Mouse (Mus musculus) neural tube, embryonic 11.5 days (tissue): ENCODE measurements around the gene Grin2d. TPM values are rescaled to one million over a fixed set of nuclear protein-coding genes. Genes with fewer than 3 reads are reported as not detected.

ENCODE experiments used
- ATAC-seq: fragments of 200-750 bp; cut with Nextera tagmentation; 2 replicates; pipeline ENCODE4 v1.8.0; 2017; ENCODE audit warnings: moderate number of reproducible peaks, mild to moderate bottlenecking, moderate TSS enrichment, moderate library complexity; ENCODE audit not compliant: insufficient read depth, low FRiP score, low TSS enrichment
- DNase-seq: peaks from one replicate; pipeline ENCODE4 v3.0.0-alpha.2; 2015; ENCODE audit warnings: low spot score
- H3K27ac ChIP-seq: fragments of 300-500 bp; sonication (generic); 2 replicates; pipeline ENCODE4 v1.5.1; 2014; ENCODE audit warnings: low read depth, mild to moderate bottlenecking, low read length
- H3K27me3 ChIP-seq: fragments of 300-500 bp; sonication (generic); 2 replicates; pipeline ENCODE4 v1.6.1; 2014; ENCODE audit warnings: mild to moderate bottlenecking, low read length, mixed read lengths; ENCODE audit not compliant: control insufficient read depth, insufficient read depth
- H3K36me3 ChIP-seq: fragments of 300-500 bp; sonication (generic); 2 replicates; pipeline ENCODE4 v1.6.1; 2014; ENCODE audit warnings: mild to moderate bottlenecking, low read length, moderate library complexity, mixed read lengths; ENCODE audit not compliant: control insufficient read depth, insufficient read depth
- H3K4me1 ChIP-seq: fragments of 300-500 bp; sonication (generic); 2 replicates; pipeline ENCODE4 v1.6.1; 2014; ENCODE audit warnings: low read length, mixed read lengths; ENCODE audit not compliant: control insufficient read depth, insufficient read depth
- H3K4me2 ChIP-seq: fragments of 300-500 bp; sonication (generic); 2 replicates; pipeline ENCODE4 v1.6.1; 2014; ENCODE audit warnings: low read depth, mild to moderate bottlenecking, moderate library complexity
- H3K4me3 ChIP-seq: fragments of 300-500 bp; sonication (generic); 2 replicates; pipeline ENCODE4 v1.5.1; 2014; ENCODE audit warnings: low read depth, low read length
- H3K9ac ChIP-seq: fragments of 300-500 bp; sonication (generic); 2 replicates; pipeline ENCODE4 v1.6.1; 2014; ENCODE audit warnings: mild to moderate bottlenecking, low read length
- H3K9me3 ChIP-seq: fragments of 300-500 bp; sonication (generic); 2 replicates; pipeline ENCODE4 v1.6.1; 2016; ENCODE audit warnings: low read length; ENCODE audit not compliant: control insufficient read depth
- WGBS: fragments of 180-500 bp; shearing (Covaris S2); extraction: QIAGEN DNeasy Blood & Tissue Kit; methylation state at CpG from one replicate; pipeline ENCODE4 v1.1.7; 2014; 5-methylcytosine and 5-hydroxymethylcytosine counted together
- polyA plus RNA-seq: library from polyadenylated mRNA; unstranded; fragments of >200 nt; fragmentation: Nextera tagmentation; extraction: Ambion mirVana; gene quantifications from 2 replicates; pipeline ENCODE4 v1.2.1, GENCODE M21; 2014

Grin2d gene
- polyA plus RNA-seq, 1 experiment from 2014 or later: 0.73 TPM

DNA sequence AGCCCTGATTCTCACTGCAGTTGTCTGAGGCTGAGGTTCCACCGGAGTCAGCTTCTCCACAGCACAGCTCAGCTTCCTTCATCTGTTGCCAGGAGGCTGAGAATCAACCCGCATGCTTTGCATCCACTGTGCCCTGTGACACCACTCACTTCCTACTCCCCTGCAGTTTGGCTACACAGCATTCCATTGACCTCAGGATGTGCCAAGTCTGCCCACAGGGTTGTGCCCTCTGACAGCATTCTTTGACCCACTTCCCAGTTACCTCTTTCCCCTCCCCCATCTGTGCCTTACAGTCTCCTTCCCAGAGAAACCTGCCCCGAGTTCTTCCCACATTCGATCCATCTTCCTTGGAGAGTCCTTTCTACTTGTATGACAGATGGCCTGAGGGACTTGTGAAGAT, 95.9 kb downstream of the Grin2d start:
- H3K9me3 ChIP-seq: no peaks in the 10 kb centered on the region
- no peak overlapping the region for H3K4me2 ChIP-seq
- DNase-seq: no peak
- no peak for ATAC-seq
- H3K4me1 ChIP-seq: peaks cover 21% of the 10 kb centered on the region; the same call in 1 of the 2 replicates
- no peak overlapping the region for H3K4me3 ChIP-seq
- no peak overlapping the region for H3K27ac ChIP-seq
- WGBS: 79% methylated on average over 4 of the region's 4 CpGs
- no peak overlapping the region for H3K9ac ChIP-seq
- H3K27me3 ChIP-seq: 0 out of 2 replicates have a peak, but pooled peaks cover 3% of the 10 kb centered on the region
- no peaks in the 10 kb centered on the region for H3K36me3 ChIP-seq

Other genes starting within 250 kb of the Grin2d start
- gene Mamstr, start 238.4 kb downstream of the Grin2d start, polyA plus RNA-seq: 2.9 and 5.6 TPM in 2 replicates
- gene Fut2, start 212.0 kb downstream of the Grin2d start, polyA plus RNA-seq: 0.08 and 0.11 TPM in 2 replicates
- gene Ntn5, start 194.4 kb downstream of the Grin2d start, polyA plus RNA-seq: 1.1 and 1.4 TPM in 2 replicates
- gene Sec1, start 184.0 kb downstream of the Grin2d start, polyA plus RNA-seq: 1.7 and 2.1 TPM in 2 replicates
- 11.5 and 12.4 TPM in 2 replicates for gene Car11, start 178.5 kb downstream of the Grin2d start, polyA plus RNA-seq
- gene Dbp, start 173.3 kb downstream of the Grin2d start, polyA plus RNA-seq: 3.3 and 3.7 TPM in 2 replicates
- gene Rpl18, start 162.9 kb downstream of the Grin2d start, polyA plus RNA-seq: 929 and 960 TPM in 2 replicates
- 23.7 and 25.3 TPM in 2 replicates for gene Sphk2, start 160.4 kb downstream of the Grin2d start, polyA plus RNA-seq
- 0.28 and 0.42 TPM in 2 replicates for gene Fam83e, start 157.2 kb downstream of the Grin2d start, polyA plus RNA-seq
- not detected in 2 replicates for gene Spaca4, start 152.6 kb downstream of the Grin2d start, polyA plus RNA-seq
- 3.8 and 4.3 TPM in 2 replicates for gene Lmtk3, start 94.6 kb downstream of the Grin2d start, polyA plus RNA-seq
- gene Sult2b1, start 93.7 kb downstream of the Grin2d start, polyA plus RNA-seq: 1.1 and 1.8 TPM in 2 replicates
- gene Cyth2, start 63.8 kb downstream of the Grin2d start, polyA plus RNA-seq: 223 and 239 TPM in 2 replicates
- 0.88 and 1.4 TPM in 2 replicates for gene Kcnj14, start 53.6 kb downstream of the Grin2d start, polyA plus RNA-seq
- 69.8 and 76.5 TPM in 2 replicates for gene Grwd1, start 47.4 kb downstream of the Grin2d start, polyA plus RNA-seq
- 75.4 and 86.4 TPM in 2 replicates for gene Kdelr1, start 5.6 kb downstream of the Grin2d start, polyA plus RNA-seq
- gene Syngr4, start 18.3 kb upstream of the Grin2d start, polyA plus RNA-seq: 0.59 and 0.82 TPM in 2 replicates
- 2.8 and 3.9 TPM in 2 replicates for gene Tmem143, start 18.6 kb upstream of the Grin2d start, polyA plus RNA-seq
- gene Emp3, start 43.0 kb upstream of the Grin2d start, polyA plus RNA-seq: 20.3 and 24.6 TPM in 2 replicates
- 2.9 and 3.4 TPM in 2 replicates for gene Ccdc114, start 45.7 kb upstream of the Grin2d start, polyA plus RNA-seq
- gene Abcc6, start 151.9 kb upstream of the Grin2d start, polyA plus RNA-seq: 0.15 and 0.20 TPM in 2 replicates
- gene Nomo1, start 155.3 kb upstream of the Grin2d start, polyA plus RNA-seq: 18.0 and 19.2 TPM in 2 replicates
- gene Kcnj11, start 222.4 kb upstream of the Grin2d start, polyA plus RNA-seq: 0.31 and 0.69 TPM in 2 replicates